Mouse (Mus musculus): ENCODE results near the gene Hist1h4j. TPM values are rescaled to one million over a fixed set of nuclear protein-coding genes. Genes with fewer than 3 reads are reported as not detected.
"Not testable (repeated sequence)": the region's sequence is repeated elsewhere in the genome, so short reads cannot be mapped to it uniquely, and the experiment has no call there.

Gene Hist1h4j
- polyA plus RNA-seq, 2 experiments from 2014 or later = not detected

GRCm38 (mm10) chr13:21781639-21782038, 46.8 kb downstream of the Hist1h4j start:
- ATAC-seq = no peak

- not testable (repeated sequence) for ATAC-seq
Measured at GRCm38 (mm10) chr13:21782361-21783254, 47.7 kb downstream of the Hist1h4j start.

- peak; percentile 62 for ATAC-seq
Measured at GRCm38 (mm10) chr13:21783255-21783617, 48.4 kb downstream of the Hist1h4j start, which contains the start of gene Hist1h3i. Hist1h3i (minus strand) TSS chr13:21783370.

- no peak for ATAC-seq
Measured at GRCm38 (mm10) chr13:21783734-21784161, 48.9 kb downstream of the Hist1h4j start.

- no peak for ATAC-seq
Measured at GRCm38 (mm10) chr13:21784311-21784710, 49.4 kb downstream of the Hist1h4j start.

Other genes starting within 250 kb of the Hist1h4j start
- gene AK157302, start 239.8 kb upstream of the Hist1h4j start, polyA plus RNA-seq (2017; shearing (Covaris generic)) = under 1 TPM; 0.51 to 0.95 TPM
- 10 to 100 TPM in 1 of 2 experiments, not detected in 1; 29.3 TPM for gene Gm11273, start 233.6 kb upstream of the Hist1h4j start, polyA plus RNA-seq (2017; shearing (Covaris generic))
- gene Zkscan8, start 203.9 kb upstream of the Hist1h4j start, polyA plus RNA-seq (2017; shearing (Covaris generic)) = 1 to 10 TPM; 5.2 to 6.1 TPM
- gene Olfr1366, start 192.3 kb upstream of the Hist1h4j start, polyA plus RNA-seq (2017; shearing (Covaris generic)) = not detected
- under 1 TPM in 1 of 2 experiments, not detected in 1; 0.32 TPM for gene Olfr1535, start 175.2 kb upstream of the Hist1h4j start, polyA plus RNA-seq (2017; shearing (Covaris generic))
- gene Olfr1364, start 153.3 kb upstream of the Hist1h4j start, polyA plus RNA-seq (2017; shearing (Covaris generic)) = not detected
- gene Olfr1362, start 121.0 kb upstream of the Hist1h4j start, polyA plus RNA-seq (2017; shearing (Covaris generic)) = not detected
- not detected for gene Olfr11, start 92.5 kb upstream of the Hist1h4j start, polyA plus RNA-seq (2017; shearing (Covaris generic))
- not detected for gene Olfr1361, start 71.7 kb upstream of the Hist1h4j start, polyA plus RNA-seq (2017; shearing (Covaris generic))
- gene Olfr1360, start 57.7 kb upstream of the Hist1h4j start, polyA plus RNA-seq (2017; shearing (Covaris generic)) = not detected
- not detected for gene Olfr1359, start 37.0 kb upstream of the Hist1h4j start, polyA plus RNA-seq (2017; shearing (Covaris generic))
- not detected for gene Hist1h2bl, start 18.9 kb upstream of the Hist1h4j start, polyA plus RNA-seq (2017; shearing (Covaris generic))
- gene Hist1h2ai, start 18.6 kb upstream of the Hist1h4j start, polyA plus RNA-seq (2017; shearing (Covaris generic)) = 10 to 100 TPM in 1 of 2 experiments, not detected in 1; 41.5 TPM
- gene Hist1h3h, start 17.4 kb upstream of the Hist1h4j start, polyA plus RNA-seq (2017; shearing (Covaris generic)) = 1 to 10 TPM; 2.1 to 2.5 TPM
- 1 to 10 TPM; 1.8 to 2.5 TPM for gene Hist1h2bm, start 13.0 kb upstream of the Hist1h4j start, polyA plus RNA-seq (2017; shearing (Covaris generic))
- gene Hist1h4k, start 15.4 kb downstream of the Hist1h4j start, polyA plus RNA-seq (2017; shearing (Covaris generic)) = 10 to 100 TPM in 1 of 2 experiments, 1 to 10 TPM in 1; 8.2 to 16.8 TPM
- 1 to 10 TPM in 1 of 2 experiments, not detected in 1; 2.1 TPM for gene Hist1h2ak, start 18.8 kb downstream of the Hist1h4j start, polyA plus RNA-seq (2017; shearing (Covaris generic))
- 1 to 10 TPM in 1 of 2 experiments, not detected in 1; 5.6 TPM for gene Hist1h2bn, start 19.1 kb downstream of the Hist1h4j start, polyA plus RNA-seq (2017; shearing (Covaris generic))
- gene Hist1h1b, start 45.6 kb downstream of the Hist1h4j start, polyA plus RNA-seq (2017; shearing (Covaris generic)) = 1 to 10 TPM; 3.6 to 5.1 TPM
- gene Hist1h3i, start 48.3 kb downstream of the Hist1h4j start, polyA plus RNA-seq (2017; shearing (Covaris generic)) = not detected
- 1 to 10 TPM in 1 of 2 experiments, not detected in 1; 8.0 TPM for gene Hist1h2an, start 52.2 kb downstream of the Hist1h4j start, polyA plus RNA-seq (2017; shearing (Covaris generic))
- gene Hist1h2bp, start 52.4 kb downstream of the Hist1h4j start, polyA plus RNA-seq (2017; shearing (Covaris generic)) = not detected
- gene Hist1h2bq, start 75.1 kb downstream of the Hist1h4j start, polyA plus RNA-seq (2017; shearing (Covaris generic)) = 1 to 10 TPM; 4.9 to 6.4 TPM
- not detected for gene Hist1h2ao, start 75.4 kb downstream of the Hist1h4j start, polyA plus RNA-seq (2017; shearing (Covaris generic))
- gene Hist1h4m, start 76.7 kb downstream of the Hist1h4j start, polyA plus RNA-seq (2017; shearing (Covaris generic)) = 10 to 100 TPM in 1 of 2 experiments, not detected in 1; 21.4 TPM
- gene Hist1h4n, start 97.1 kb downstream of the Hist1h4j start, polyA plus RNA-seq (2017; shearing (Covaris generic)) = 10 to 100 TPM in 1 of 2 experiments, not detected in 1; 12.8 TPM
- gene Hist1h2ap, start 98.4 kb downstream of the Hist1h4j start, polyA plus RNA-seq (2017; shearing (Covaris generic)) = 100 to 1,000 TPM in 1 of 2 experiments, 10 to 100 TPM in 1; 94.5 to 115 TPM
- 1 to 10 TPM; 4.7 to 6.5 TPM for gene Hist1h2br, start 98.7 kb downstream of the Hist1h4j start, polyA plus RNA-seq (2017; shearing (Covaris generic))
- gene Zfp184, start 210.0 kb downstream of the Hist1h4j start, polyA plus RNA-seq (2017; shearing (Covaris generic)) = under 1 TPM in 1 of 2 experiments, not detected in 1; 0.37 TPM
- not detected for gene Pom121l2, start 246.1 kb downstream of the Hist1h4j start, polyA plus RNA-seq (2017; shearing (Covaris generic))